Mouse (Mus musculus): ENCODE results near the gene Gpatch8.

Gene Gpatch8

DNA sequence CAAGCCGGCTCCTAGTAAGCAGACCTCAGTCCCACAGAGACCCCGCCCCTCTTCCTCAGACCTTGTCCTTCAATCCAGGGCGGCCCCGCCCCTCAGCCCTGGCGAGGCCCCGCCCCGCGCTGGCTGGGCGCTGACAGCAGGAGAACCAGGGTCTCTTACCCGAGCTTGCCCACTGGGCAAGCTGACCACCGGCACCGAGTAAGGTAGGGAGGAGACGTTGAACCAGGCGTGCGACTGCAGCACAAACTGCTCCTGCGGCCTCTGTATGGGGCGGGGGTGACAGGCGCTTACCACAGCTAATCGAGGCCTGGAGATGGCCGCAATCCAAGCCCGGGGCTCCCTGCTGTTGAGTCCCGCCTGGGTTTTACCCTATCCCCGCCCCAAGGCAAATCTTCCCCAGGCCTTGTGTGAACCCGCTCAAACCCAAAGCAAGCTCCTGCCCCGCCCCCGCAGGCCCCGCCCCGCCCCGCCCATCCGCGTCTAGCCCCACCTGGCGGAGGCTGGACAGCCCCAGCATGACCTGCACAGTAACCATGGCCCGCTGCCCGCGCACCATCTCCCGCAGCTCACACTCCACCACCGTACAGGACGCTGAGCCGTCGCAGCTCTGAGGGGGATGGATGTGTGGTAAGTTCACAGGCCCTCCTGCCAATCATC is 100.3 kb downstream of the Gpatch8 start:
- peak; percentile 68 for DNase-seq (ENCODE audit: low read depth, low spot score)

DNA sequence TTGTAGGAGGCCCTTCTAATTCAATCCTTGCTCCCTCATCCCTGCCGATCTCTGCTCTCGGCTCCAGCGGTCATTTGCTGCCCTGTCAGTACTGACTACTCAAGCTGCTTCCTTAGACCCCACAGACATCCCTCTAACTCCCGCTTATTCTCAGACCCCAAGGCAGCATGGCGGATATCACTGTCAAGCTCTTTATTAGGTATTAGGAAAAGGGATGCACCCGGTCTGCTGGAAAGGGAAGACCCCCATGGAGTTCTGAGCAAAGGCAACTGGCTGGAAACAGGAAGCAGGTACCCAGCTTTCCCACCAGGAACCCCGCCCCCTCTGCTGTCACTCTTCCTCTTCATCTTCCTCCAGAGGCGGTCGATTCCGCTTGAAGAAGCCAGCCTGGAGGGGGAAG is 103.1 kb downstream of the Gpatch8 start:
- DNase-seq (ENCODE audit: low read depth, low spot score): no peak

DNA sequence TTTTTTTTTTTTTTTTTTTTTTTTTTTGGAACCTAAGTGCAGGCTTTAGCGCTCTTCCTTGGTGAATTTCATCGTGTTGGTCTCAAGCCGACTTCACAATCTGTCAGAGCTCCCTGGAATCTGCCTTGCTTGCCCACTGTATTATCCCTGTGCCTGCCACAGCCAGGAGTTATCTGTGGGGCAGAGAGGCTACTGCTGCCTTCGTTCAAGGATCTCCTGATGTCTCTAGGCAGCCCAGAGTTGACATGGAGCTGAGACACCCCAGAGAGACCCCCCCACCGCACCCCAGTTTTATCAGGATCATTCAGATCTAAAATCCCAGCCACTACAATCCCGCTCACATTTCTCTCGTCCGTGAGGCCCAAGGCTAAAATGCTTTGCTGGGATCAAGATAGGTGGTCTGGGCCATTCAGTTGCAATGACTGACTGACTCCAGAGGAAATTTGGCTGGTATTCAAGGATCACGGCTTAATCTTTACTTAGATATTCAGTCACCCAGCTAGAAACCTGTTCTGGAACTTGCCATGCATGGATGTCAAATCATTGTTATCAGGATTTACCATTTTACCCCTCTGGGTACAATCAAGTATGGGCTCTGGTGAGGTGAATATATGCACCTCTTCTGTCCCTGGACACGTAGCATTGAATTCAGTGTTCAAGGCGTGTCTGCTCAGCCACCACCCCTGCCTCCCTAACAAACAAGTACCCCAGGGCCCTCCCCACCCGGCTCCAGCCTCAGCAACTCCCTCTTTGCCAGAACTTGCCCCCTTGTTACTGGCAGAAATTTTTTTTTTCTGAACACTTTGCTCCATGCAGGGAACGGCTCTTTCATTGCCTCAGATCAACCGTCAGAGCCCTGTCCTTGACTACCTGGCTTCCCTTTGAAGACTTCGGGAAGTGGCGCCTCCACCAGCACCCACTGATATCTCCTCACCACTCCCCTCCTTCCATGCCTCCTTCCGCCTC is 106.9 kb downstream of the Gpatch8 start:
- DNase-seq (ENCODE audit: low read depth, low spot score): no peak

DNA sequence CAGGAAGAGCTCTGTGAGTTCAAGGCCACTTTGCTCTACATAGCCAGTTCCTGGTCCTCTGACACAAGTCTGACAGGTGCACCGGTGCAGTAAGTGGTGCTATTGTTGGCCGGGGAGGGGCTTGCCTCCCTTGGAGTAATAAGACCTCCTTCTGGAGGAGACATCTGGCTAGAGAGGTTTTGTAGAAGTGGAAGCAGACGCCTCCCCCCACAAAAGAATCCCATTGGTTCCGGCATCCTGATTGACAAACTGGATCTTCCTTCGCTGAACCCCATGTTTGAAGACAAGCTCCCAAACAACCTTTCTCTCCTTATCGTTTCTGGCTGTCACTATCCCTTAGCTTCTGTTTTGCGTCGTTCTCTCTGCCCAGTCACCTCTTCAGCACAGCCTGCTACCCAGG is 107.9 kb downstream of the Gpatch8 start:
- no peak for DNase-seq (ENCODE audit: low read depth, low spot score)

DNA sequence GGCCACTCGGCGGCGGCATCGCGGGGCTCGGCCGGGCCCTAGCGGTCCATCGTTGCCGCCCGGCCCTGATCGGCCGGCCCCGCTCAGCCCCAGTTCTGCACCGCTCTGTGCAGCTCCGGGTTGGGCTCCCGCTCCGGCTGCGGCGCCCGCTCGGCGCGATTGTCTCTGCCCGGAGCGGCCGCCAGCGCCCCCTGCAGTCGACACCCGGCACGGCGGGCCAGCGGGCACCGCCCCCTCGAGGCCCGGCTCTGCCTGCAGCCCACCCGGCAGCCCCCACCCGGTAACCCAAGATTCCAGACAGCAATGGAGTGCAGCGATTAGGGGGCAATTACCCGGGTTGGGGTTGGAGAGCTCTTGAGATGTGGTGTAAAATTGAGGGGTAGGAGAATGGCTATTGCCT is 108.7 kb downstream of the Gpatch8 start, which contains the start of gene Fam171a2:
TSS of gene Fam171a2 (minus strand) at position 186 of the 400 bp plus-strand sequence.
- peak; percentile 69 for DNase-seq (ENCODE audit: low read depth, low spot score)

GRCm38 (mm10) chr11:102446581-102447461 is 109.4 kb downstream of the Gpatch8 start:
- peak; percentile 35 for DNase-seq (ENCODE audit: low read depth, low spot score)

- DNase-seq (ENCODE audit: low read depth, low spot score): no peak
Measured at GRCm38 (mm10) chr11:102445891-102446361, 110.3 kb downstream of the Gpatch8 start.

GRCm38 (mm10) chr11:102445264-102445890 is 110.8 kb downstream of the Gpatch8 start:
- DNase-seq (ENCODE audit: low read depth, low spot score): no peak

DNA sequence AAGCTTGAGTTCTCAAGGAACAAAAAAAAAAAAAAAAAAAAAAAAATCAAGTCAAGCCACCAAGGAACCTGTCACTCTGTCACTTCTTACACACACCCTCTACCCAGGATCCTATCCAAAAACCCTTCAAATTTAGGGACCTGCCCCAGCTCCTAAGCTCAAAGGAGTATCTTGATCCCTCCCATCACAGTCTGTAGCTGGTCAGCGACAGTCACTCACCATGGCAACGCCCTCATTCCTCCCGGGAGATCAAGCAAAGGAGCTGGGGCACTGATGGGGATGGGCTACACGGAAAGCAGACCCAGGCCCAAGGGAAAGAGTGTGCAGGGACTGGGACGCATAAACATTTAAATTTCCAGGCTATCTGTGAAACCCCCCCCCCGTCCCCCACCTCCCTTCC is 111.4 kb downstream of the Gpatch8 start:
- no peak for DNase-seq (ENCODE audit: low read depth, low spot score)

DNA sequence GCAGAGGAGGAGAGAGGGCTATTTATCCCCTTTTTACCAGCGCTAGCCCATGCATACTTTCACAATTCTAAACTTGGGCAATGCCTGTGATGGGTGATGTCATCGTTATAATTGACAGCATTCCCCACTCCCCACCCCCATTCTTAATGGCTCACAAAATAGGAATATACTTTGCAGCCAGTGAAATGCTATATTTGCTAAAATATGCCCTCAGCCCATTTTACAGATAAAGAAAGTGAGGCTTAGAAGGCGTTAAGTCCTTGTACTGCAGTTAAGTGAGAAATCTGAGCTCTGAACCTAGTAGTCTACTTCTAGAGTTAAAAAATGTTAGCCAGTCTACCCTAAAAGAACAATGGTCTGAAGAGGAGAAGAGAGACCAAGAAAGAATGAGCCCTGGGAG is 111.9 kb downstream of the Gpatch8 start:
- DNase-seq (ENCODE audit: low read depth, low spot score): no peak

DNA sequence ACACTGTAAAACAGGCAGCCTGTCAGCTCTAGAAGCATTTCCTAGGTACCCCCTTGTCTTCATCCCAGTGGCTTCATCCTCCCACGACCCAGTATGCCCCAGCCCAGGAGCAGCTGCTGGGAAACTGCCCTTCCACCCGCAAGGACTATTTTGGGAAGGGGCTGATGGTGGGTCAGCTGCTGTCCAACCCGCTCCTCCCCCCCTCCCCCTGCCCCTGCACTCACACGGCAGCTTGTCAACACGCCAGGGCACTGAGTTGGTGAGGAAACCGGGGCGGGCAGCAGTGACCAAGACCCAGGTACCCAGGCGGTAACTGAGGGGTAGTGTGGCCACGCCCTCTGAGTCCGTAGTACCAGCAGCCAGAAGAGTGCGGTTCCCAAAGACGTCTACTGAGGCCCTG is 112.5 kb downstream of the Gpatch8 start:
- no peak for DNase-seq (ENCODE audit: low read depth, low spot score)

DNA sequence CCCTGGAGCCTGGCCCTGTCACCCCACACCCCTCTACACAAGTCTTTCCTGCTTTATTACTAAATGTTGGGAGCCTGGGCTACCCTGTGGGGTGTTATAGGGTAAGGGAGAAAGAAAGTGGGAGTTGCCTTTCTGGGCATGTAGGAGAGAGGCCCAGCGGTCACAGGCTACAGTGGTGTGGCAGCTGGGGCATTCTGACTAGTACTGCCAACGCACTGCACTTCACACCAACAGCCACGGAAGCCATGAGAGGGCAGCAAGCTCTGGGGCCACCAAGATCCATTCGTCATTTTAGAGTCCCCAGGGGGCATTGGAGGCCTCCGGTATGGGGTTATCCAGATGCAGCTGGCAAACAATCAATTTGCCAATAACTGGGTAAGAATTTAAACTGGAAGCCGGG is 114.1 kb downstream of the Gpatch8 start:
- no peak for DNase-seq (ENCODE audit: low read depth, low spot score)

DNA sequence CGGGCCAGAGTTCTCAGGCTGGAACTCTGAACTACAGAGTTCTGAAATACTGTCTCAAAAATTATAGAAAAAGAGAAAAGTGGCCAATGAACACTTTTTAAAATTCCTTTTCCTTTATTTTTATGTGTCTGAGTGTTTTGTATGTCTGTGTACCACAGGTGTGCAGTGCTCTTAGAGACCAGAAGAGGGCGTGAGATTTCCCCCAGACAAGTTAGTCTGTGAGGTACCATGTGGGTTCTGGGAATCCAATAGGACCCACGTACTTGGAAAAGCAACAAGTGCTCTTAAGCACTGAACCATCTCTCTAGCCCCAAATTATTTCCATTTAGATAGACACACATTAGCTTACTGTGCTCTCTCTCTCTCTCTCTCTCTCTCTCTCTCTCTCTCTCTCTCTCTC is 114.8 kb downstream of the Gpatch8 start:
- DNase-seq (ENCODE audit: low read depth, low spot score): no peak

GRCm38 (mm10) chr11:102440255-102440654 is 115.9 kb downstream of the Gpatch8 start:
- no peak for DNase-seq (ENCODE audit: low read depth, low spot score)

- DNase-seq (ENCODE audit: low read depth, low spot score): no peak
Measured at GRCm38 (mm10) chr11:102439093-102440082, 116.8 kb downstream of the Gpatch8 start.

- peak; percentile 58 for DNase-seq (ENCODE audit: low read depth, low spot score)
Measured at GRCm38 (mm10) chr11:102438212-102439092, 117.7 kb downstream of the Gpatch8 start.

GRCm38 (mm10) chr11:102437120-102438061 is 118.8 kb downstream of the Gpatch8 start:
- DNase-seq (ENCODE audit: low read depth, low spot score): peak; percentile 20

DNA sequence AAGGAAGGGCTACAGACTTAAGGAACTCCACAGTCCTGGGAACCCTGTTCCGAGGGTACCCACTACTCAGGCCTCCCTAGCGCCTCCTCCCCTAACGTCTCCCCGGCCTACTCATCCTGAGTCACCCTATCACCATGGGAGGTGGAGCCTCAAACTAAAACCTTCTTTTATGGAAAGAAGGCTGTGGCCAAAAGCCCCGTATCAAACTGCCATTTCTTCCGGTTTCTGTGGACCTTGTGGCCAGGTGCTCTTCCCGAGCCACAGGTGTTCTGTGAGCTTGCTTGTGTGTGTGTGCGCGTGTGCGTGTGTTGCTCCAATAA is 119.8 kb downstream of the Gpatch8 start:
- no peak for DNase-seq (ENCODE audit: low read depth, low spot score)
